Comparison of ENCODE assay signal across 32 mouse cellular contexts in genomic region chr19:42288361-42288760, GRCm38 (mm10). TPM values are rescaled to one million over a fixed set of nuclear protein-coding genes. Genes with fewer than 3 reads are reported as not detected.
DNase-seq lines count a peak whose midpoint lies in the region; ATAC-seq and TF ChIP-seq lines count a peak whose summit lies in the region.
"Had no signal": no experiment of that assay in that cellular context is flagged by ENCODE, and none has a peak within 500 bp of the region (broad histone marks: within the 10 kb centered on the region; RNA-seq: fewer than 3 reads in every experiment).

No protein-coding gene starts in this region.

- WGBS in heart, embryonic 10.5 days: 41% methylated on average over 4 of the region's 4 CpGs
- 22% methylated on average over 4 of the region's 4 CpGs for WGBS in heart, postnatal 0 days
- WGBS in heart, embryonic 12.5 days: 42% methylated on average over 4 of the region's 4 CpGs

- ATAC-seq in heart, postnatal 0 days (ENCODE audit: insufficient read depth, low read depth): peak; percentile 41
- no peak for ATAC-seq in heart, embryonic 12.5 days (ENCODE audit: insufficient number of reproducible peaks, low FRiP score)
- ATAC-seq: forebrain, postnatal 0 days; intestine, embryonic 16.5 days; lung, postnatal 0 days had no signal

- peaks cover 17% of the 10 kb centered on the region; the same call in 1 of the 2 replicates for H3K27me3 ChIP-seq in heart, embryonic 10.5 days (ENCODE audit: insufficient read depth, poor library complexity, severe bottlenecking)
- H3K27me3 ChIP-seq in heart, postnatal 0 days (ENCODE audit: control insufficient read depth, insufficient read depth, low read length): no peaks in the 10 kb centered on the region
- H3K27me3 ChIP-seq in heart, embryonic 12.5 days (replicated peaks): peaks cover 22% of the 10 kb centered on the region; the same call in 1 of the 2 replicates
- H3K27me3 ChIP-seq: limb, embryonic 15.5 days; liver, embryonic 13.5 days; midbrain, embryonic 12.5 days; neural tube, embryonic 12.5 days had no signal

- H3K27ac ChIP-seq in heart, embryonic 10.5 days: no peak overlapping the region
- no peak overlapping the region for H3K27ac ChIP-seq in heart, postnatal 0 days (ENCODE audit: low read depth)
- no peak overlapping the region for H3K27ac ChIP-seq in heart, embryonic 12.5 days (ENCODE audit: poor library complexity, severe bottlenecking)
- H3K27ac ChIP-seq: hindbrain, embryonic 13.5 days; limb, embryonic 10.5 days; limb, embryonic 15.5 days; liver, embryonic 13.5 days; midbrain, embryonic 12.5 days; neural tube, embryonic 12.5 days had no signal

- TF ChIP-seq CTCF in heart, postnatal 0 days (IDR thresholded peaks at IDR 0.05; ENCODE audit: low read depth): no peak

- no peak overlapping the region for H3K9ac ChIP-seq in heart, postnatal 0 days (replicated peaks; ENCODE audit: low read depth, low read length)
- H3K9ac ChIP-seq in heart, embryonic 12.5 days: no peak overlapping the region
- H3K9ac ChIP-seq: forebrain, postnatal 0 days; hindbrain, embryonic 13.5 days; limb, embryonic 15.5 days; liver, embryonic 13.5 days; midbrain, embryonic 12.5 days; neural tube, embryonic 12.5 days had no signal

- no peaks in the 10 kb centered on the region for H3K36me3 ChIP-seq in heart, embryonic 10.5 days
- H3K36me3 ChIP-seq in heart, postnatal 0 days (replicated peaks; ENCODE audit: control insufficient read depth, insufficient read depth, low read length): no peaks in the 10 kb centered on the region
- no peaks in the 10 kb centered on the region for H3K36me3 ChIP-seq in heart, embryonic 12.5 days
- H3K36me3 ChIP-seq: hindbrain, embryonic 13.5 days; limb, embryonic 10.5 days; limb, embryonic 15.5 days; liver, embryonic 13.5 days; midbrain, embryonic 12.5 days; neural tube, embryonic 12.5 days had no signal

- H3K9me3 ChIP-seq in heart, embryonic 10.5 days: no peaks in the 10 kb centered on the region
- no peaks in the 10 kb centered on the region for H3K9me3 ChIP-seq in heart, postnatal 0 days (replicated peaks; ENCODE audit: control insufficient read depth, low read length)
- H3K9me3 ChIP-seq in heart, embryonic 12.5 days (replicated peaks): no peaks in the 10 kb centered on the region
- H3K9me3 ChIP-seq: hindbrain, embryonic 13.5 days; limb, embryonic 10.5 days; limb, embryonic 15.5 days; liver, embryonic 13.5 days; megakaryocyte, embryonic 14.5 days; midbrain, embryonic 12.5 days; neural tube, embryonic 12.5 days had no signal

- H3K4me2 ChIP-seq in heart, postnatal 0 days (ENCODE audit: low read depth, low read length): no peak overlapping the region
- no peak overlapping the region for H3K4me2 ChIP-seq in heart, embryonic 12.5 days
- H3K4me2 ChIP-seq: hindbrain, embryonic 13.5 days; limb, embryonic 15.5 days; liver, embryonic 13.5 days; midbrain, embryonic 12.5 days; neural tube, embryonic 12.5 days had no signal

- DNase-seq in cerebellum, postnatal 10 days: peak; percentile 57 to 58
- DNase-seq in cerebellum, adult 11 months: no peak
- peak; percentile 89 for DNase-seq in heart, adult 11 months
- DNase-seq in heart, embryonic 10.5 days (ENCODE audit: low spot score): no peak
- DNase-seq in heart, postnatal 0 days (ENCODE audit: low spot score): no peak
- no peak for DNase-seq in spleen, adult 18-20 months
- DNase-seq in layer of hippocampus, adult 11-12 months (ENCODE audit: low spot score): no peak
- DNase-seq: adrenal gland, adult 8-10 months; cerebellum, adult 11-12 months; cerebellum, adult 9-11 months; forebrain, postnatal 0 days; kidney, adult 9 months; kidney, postnatal 10 days; layer of hippocampus, adult 9-11 months; liver, embryonic 13.5 days; lung, adult 18-20 months; lung, postnatal 4 days; right cerebral cortex, adult 18-20 months; right cerebral cortex, postnatal 4 days; thymus, adult 2 months; thymus, postnatal 36 days had no signal

- H3K4me1 ChIP-seq in heart, embryonic 10.5 days: peaks cover 15% of the 10 kb centered on the region
- H3K4me1 ChIP-seq in heart, postnatal 0 days (ENCODE audit: control insufficient read depth, insufficient read depth): no peaks in the 10 kb centered on the region
- peaks cover 3% of the 10 kb centered on the region; the same call in 1 of the 2 replicates for H3K4me1 ChIP-seq in heart, embryonic 12.5 days (replicated peaks)
- H3K4me1 ChIP-seq: liver, embryonic 13.5 days; megakaryocyte, embryonic 14.5 days had no signal

- H3K4me3 ChIP-seq in heart, embryonic 10.5 days: no peak overlapping the region
- H3K4me3 ChIP-seq in heart, postnatal 0 days (ENCODE audit: low read depth, low read length): no peak overlapping the region
- H3K4me3 ChIP-seq in heart, embryonic 12.5 days: no peak overlapping the region
- H3K4me3 ChIP-seq: erythroblast, embryonic 14.5 days; hindbrain, embryonic 13.5 days; limb, embryonic 10.5 days; limb, embryonic 15.5 days; liver, embryonic 13.5 days; megakaryocyte, embryonic 14.5 days; midbrain, embryonic 12.5 days; myocyte; neural tube, embryonic 12.5 days had no signal

- no peak for TF ChIP-seq EP300 in heart, postnatal 0 days (IDR thresholded peaks at IDR 0.05; ENCODE audit: low read depth)

RNA-seq across cellular contexts. Expression of gene Golga7b, which starts 41.0 kb away (rescaled TPM):
- 0.06 and 0.11 TPM in 2 replicates for polyA plus RNA-seq in heart, embryonic 10.5 days (2016; fragmentation: Nextera tagmentation; extraction: Ambion mirVana)
- not detected in 2 replicates for total RNA-seq in heart, postnatal 0 days (2014; rRNA removed; ENCODE audit: low replicate concordance)
- 0.23 and 0.30 TPM in 2 replicates for polyA plus RNA-seq in heart, postnatal 0 days (2015; fragmentation: Nextera tagmentation; extraction: Ambion mirVana)
- polyA plus RNA-seq in heart, embryonic 12.5 days (2016; fragmentation: Nextera tagmentation; extraction: Ambion mirVana): 0.21 and 0.27 TPM in 2 replicates
- polyA plus RNA-seq: erythroblast, embryonic 14.5 days; limb, embryonic 10.5 days; lung, postnatal 0 days had no signal

Comparison
In these comparisons a context has a peak if more than half of its experiments do, and no peak if none do; other contexts are left out.
1. DNase-seq: peak in cerebellum, postnatal 10 days (2 of 2) and heart, adult 11 months (single experiment); none in cerebellum, adult 11 months (single experiment), heart, embryonic 10.5 days (single experiment), heart, postnatal 0 days (single experiment), spleen, adult 18-20 months (0 of 2) and layer of hippocampus, adult 11-12 months (single experiment).